Mouse (Mus musculus): Measurements from ENCODE around the gene Gm10320.
A peak's percentile ranks its signal among the peaks of the same experiment; 100 is the strongest.

Gene Gm10320

DNA sequence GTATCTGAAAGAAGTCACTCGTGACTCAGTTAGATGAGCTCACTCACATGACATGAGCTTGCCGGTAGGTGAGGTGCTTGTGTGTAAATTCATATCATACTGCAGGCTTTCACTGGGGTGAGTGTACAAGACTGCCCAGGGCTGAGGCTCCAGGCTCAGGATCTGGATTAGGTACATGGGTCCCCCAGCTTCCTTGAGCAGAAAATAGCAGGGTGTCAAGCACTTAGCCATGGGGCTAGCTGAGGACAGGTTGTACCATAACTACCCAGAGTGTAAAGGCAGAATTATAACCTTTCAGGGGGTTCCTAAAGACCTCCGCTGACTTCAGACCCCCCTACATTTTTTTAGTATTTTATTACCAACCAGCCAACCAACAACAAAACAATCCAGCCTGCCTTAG, at the start of gene Gm10320:
Gene Gm10320 (minus strand): TSS at position 93 of the 400 bp plus-strand sequence.
- DNase-seq (ENCODE audit: low read depth): no peak

- no peak for DNase-seq (ENCODE audit: low read depth)
Measured at GRCm38 (mm10) chr13:98541601-98542000, 49.8 kb upstream of the Gm10320 start.

GRCm38 (mm10) chr13:98540206-98540605, 48.4 kb upstream of the Gm10320 start:
- DNase-seq (ENCODE audit: low read depth): peak; percentile 3

- DNase-seq (ENCODE audit: low read depth): no peak
Measured at GRCm38 (mm10) chr13:98539311-98539710, 47.5 kb upstream of the Gm10320 start.

GRCm38 (mm10) chr13:98538587-98538986, 46.8 kb upstream of the Gm10320 start:
- DNase-seq (ENCODE audit: low read depth): no peak

DNA sequence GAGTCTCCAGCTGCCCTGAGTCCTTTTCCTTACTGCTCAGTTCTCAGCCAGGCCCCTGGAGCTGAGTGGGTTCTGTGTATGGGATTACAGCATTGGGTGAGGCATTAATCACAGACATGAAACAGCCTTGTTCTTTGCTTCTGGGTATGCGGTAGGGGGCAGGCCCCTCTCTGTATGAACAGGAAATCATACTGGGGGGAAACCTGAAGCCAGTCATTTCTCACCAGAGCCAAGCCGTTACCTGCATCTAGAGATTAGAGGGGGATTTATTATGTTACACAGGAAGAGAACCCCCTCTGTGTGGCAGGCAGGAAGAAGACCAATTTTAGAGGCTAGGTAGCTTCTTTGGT, 43.1 kb upstream of the Gm10320 start:
- no peak for DNase-seq (ENCODE audit: low read depth)

DNA sequence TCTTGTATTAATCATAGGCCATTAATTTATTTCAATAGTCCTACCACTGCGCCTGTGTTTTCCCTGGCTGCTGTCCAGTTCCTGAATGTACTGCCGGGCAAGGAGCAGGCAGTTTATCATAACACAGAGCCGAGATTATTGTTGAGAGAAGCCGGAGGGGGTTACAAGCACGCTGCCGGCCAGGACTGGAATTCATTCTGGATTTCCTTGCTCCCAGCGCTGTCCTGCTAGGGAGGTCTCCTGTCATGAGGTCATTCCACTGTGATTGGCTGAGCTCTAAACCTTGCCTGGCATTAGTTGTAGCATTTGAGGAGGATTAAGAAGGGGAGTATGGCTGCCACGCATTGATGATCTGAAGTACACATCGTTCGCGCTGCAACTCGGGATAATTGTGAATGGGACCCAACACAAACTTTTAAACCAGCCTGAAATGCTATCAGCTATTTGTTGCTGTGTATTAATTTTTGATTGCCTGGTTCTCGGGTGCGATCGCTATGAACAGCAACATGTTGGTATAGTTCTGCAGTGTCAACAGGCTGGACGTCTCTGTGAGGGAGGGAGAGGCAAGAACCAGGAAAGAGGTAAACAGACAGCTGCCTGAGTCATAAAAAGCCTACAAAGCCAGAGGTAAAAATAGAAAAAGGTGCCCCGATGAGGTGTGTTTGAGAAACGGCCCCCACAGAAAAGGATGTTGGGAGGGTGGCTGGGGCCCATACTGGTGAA, 42.5 kb upstream of the Gm10320 start:
- no peak for DNase-seq (ENCODE audit: low read depth)

DNA sequence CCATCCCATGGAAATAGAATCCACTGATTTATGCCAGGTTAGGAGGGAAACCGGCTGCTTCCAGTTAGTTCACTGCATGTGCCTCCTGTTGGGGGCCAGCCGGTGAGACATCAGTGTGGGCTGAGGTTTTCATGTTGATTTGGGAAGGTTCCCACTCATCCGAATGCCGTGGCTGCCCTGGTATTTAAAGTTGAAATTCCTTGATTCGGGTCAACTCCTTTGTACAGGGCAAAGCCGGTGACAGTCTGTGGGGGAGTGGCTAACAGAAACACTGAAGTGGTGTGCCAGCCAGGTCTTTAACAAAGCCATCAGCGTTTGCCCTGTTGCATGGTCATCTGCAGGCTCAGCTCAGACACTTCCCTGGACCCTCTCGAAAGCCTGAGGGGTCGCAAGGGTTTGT, 41.6 kb upstream of the Gm10320 start:
- DNase-seq (ENCODE audit: low read depth): no peak

GRCm38 (mm10) chr13:98532699-98533375, 41.0 kb upstream of the Gm10320 start:
- DNase-seq (ENCODE audit: low read depth): no peak

GRCm38 (mm10) chr13:98531976-98532375, 40.2 kb upstream of the Gm10320 start:
- DNase-seq (ENCODE audit: low read depth): no peak

- DNase-seq (ENCODE audit: low read depth): no peak
Measured at GRCm38 (mm10) chr13:98531306-98531705, 39.5 kb upstream of the Gm10320 start.

DNA sequence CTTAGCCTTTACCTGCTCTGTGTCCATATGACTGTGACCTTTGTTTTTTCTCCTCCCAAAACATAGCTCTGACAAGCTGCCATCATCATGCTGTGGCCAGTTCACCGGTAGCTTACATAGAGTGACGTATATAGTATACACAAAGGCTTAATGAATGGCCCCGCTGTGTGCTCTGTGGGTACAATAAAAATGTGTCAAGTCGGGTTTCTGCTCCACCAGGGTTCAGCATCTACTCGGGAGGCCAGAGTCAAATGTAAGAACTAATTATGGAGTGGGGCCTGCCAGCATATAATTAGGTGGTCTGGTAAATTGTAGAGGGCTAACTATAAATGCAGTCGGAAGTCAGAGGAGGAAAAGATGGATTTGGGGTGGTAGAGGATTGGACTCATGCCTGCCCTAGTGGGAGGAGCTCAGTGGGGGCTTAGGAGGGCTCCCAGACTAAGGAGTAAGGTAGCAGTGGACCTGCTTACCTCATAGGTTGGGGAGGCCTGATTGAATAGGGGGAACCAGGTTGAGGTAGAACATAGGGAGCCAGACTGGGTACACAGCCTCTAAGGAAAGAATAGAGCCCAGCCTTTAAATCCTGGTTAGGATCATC, 32.0 kb upstream of the Gm10320 start:
- no peak for DNase-seq (ENCODE audit: low read depth)

GRCm38 (mm10) chr13:98518341-98518740, 26.5 kb upstream of the Gm10320 start:
- DNase-seq (ENCODE audit: low read depth): no peak

GRCm38 (mm10) chr13:98517666-98518065, 25.9 kb upstream of the Gm10320 start:
- DNase-seq (ENCODE audit: low read depth): no peak

DNA sequence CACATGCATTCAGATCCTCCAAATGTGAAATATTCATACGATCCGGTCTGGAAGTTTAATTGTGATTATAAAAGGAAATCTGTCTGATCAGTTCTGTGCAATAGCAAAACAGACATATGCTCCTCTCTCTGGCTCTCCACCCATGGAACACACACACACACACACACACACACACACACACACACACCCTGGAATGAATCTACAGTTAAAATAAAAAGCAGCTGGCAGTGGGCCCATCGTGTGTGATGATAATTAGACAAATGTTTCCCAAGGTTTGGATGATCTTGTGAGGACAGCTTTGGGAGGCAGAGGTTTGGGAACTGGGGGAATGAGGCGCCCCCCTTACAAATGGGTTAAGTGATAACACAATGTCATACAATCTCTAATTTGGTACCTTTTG, 25.2 kb upstream of the Gm10320 start:
- no peak for DNase-seq (ENCODE audit: low read depth)

GRCm38 (mm10) chr13:98512066-98512465, 20.3 kb upstream of the Gm10320 start:
- DNase-seq (ENCODE audit: low read depth): no peak

GRCm38 (mm10) chr13:98507656-98508055, 15.9 kb upstream of the Gm10320 start:
- no peak for DNase-seq (ENCODE audit: low read depth)

DNA sequence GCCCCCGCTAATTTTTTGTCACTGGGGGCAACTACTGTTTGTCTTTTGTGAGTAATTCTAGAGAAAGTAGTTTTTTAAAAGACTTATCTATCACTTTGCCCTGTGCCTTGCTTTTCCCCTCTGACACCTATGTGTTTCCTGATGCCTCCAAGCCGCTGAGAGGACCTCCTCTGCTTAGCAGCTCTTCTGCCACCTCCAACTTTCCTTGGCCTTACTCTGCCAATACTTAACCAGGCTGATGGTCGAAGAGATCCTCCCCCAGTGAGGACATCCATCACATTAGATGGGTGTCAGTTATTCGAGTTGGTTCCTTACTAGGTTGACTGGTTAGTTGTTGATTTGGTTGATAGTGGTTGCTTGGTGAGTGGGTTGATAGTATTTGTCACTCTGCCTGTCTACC, 14.7 kb upstream of the Gm10320 start:
- DNase-seq (ENCODE audit: low read depth): no peak

- no peak for DNase-seq (ENCODE audit: low read depth)
Measured at GRCm38 (mm10) chr13:98505989-98506388, 14.2 kb upstream of the Gm10320 start.

DNA sequence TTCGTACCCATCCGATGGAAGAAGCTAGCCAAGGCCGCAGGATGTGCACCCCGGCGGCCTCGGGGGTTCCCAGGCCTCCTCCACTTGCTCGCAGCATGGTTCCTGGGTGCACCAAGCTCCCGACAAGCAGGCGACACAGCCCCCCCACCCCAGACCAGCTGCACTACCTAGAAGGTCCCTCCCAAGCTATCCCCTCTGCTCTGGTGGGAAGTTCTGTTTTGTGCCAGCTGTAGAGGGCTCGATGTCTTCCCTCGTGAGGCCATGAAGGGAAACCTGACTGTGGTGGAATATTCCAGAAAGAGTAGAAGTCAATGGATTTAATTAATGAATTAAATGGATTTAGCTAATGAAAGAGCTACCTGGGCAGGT, 13.7 kb upstream of the Gm10320 start:
- DNase-seq (ENCODE audit: low read depth): no peak

GRCm38 (mm10) chr13:98504661-98505488, 13.1 kb upstream of the Gm10320 start:
- DNase-seq (ENCODE audit: low read depth): no peak

- DNase-seq (ENCODE audit: low read depth): no peak
Measured at GRCm38 (mm10) chr13:98504181-98504660, 12.4 kb upstream of the Gm10320 start.

All from induced T-regulatory cell, adult 2 months (primary cell).